ENCODE assay signal across 7 mouse cellular contexts in the genomic region with DNA sequence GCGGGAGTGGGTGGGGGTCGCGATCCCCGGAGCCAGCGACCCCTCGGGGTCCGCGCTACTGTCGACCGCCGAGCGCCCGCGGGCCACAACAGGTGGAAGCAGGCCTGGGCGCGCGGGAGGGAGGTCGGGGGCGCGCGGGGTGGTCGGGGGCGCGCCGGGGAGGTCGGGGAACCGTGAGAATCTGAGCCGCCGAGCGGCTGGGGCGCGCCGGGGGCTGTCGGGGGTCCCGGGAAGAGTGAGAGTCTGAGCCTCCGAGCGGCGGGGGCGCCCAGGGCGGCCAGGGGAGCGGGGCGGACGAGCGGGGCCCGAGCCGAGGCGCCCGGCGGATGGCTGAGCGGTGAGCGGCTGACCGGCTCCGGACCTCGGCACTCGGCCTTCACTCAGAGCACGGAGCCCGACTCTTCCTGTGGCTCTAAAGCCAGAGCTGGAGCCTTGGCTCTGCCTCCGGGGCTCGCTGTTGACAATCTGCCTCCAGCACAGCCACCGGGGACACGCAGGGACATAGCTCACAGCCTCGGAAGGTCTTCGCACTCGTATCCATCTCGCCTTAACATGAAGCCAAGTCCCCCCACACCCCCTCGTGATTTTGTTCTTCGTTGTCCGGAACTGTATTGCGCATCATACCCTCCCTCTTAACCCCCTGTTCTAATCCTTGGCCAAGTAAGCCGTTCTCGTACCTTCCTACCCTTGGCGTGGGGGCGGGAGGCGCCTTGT. TPM values are rescaled to one million over a fixed set of nuclear protein-coding genes. Genes with fewer than 3 reads are reported as not detected.
A peak's percentile ranks its signal among the peaks of the same experiment; 100 is the strongest.
DNase-seq lines count a peak whose midpoint lies in the region; ATAC-seq and TF ChIP-seq lines count a peak whose summit lies in the region.

No protein-coding gene starts in this region.

- no peaks in the 10 kb centered on the region for H3K36me3 ChIP-seq in hindbrain, embryonic 14.5 days (replicated peaks; ENCODE audit: control insufficient read depth, insufficient read depth)

- peaks cover 7% of the 10 kb centered on the region; the same call in 1 of the 2 replicates for H3K4me1 ChIP-seq in hindbrain, embryonic 14.5 days (replicated peaks; ENCODE audit: control insufficient read depth, insufficient read depth, low read length)

- ATAC-seq in hindbrain, embryonic 14.5 days (ENCODE audit: low FRiP score): peak; percentile 80
- ATAC-seq in megakaryocyte, adult 5-6 weeks (ENCODE audit: poor library complexity, severe bottlenecking): peak; percentile 43

- H3K27ac ChIP-seq in hindbrain, embryonic 14.5 days: no peak overlapping the region
- peak overlapping the region; percentile 93 for H3K27ac ChIP-seq in left cerebral cortex, adult 2 months

- H3K4me3 ChIP-seq in hindbrain, embryonic 14.5 days (replicated peaks; ENCODE audit: low read length): peak overlapping the region; percentile 78
- peak overlapping the region; percentile 89 for H3K4me3 ChIP-seq in left cerebral cortex, adult 2 months

- intact Hi-C loops in left cerebral cortex, adult 2 months (cut with DNase I): loop anchor here (2.0 kb wide), 2 partner anchors 22 to 50 kb away; no protein-coding TSS in a partner anchor

- peak overlapping the region; percentile 91 for H3K4me2 ChIP-seq in hindbrain, embryonic 14.5 days (replicated peaks)

- DNase-seq in adrenal gland, adult 2 months: peak; percentile 78
- peak; percentile 80 to 81 for DNase-seq in cerebellum, postnatal 25 days
- peak; percentile 74 to 77 for DNase-seq in frontal cortex, postnatal 36 days (ENCODE audit: low spot score in 2 of 2)
- peak; percentile 53 for DNase-seq in hindbrain, embryonic 14.5 days (ENCODE audit: low spot score)
- DNase-seq in left cerebral cortex, adult 2 months (ENCODE audit: extremely low spot score in 1 of 2, low spot score in 2 of 2): peak; percentile 70 to 71
- peak; percentile 80 for DNase-seq in right cerebral cortex, adult 18-20 months

- peak overlapping the region; percentile 60 for H3K9ac ChIP-seq in hindbrain, embryonic 14.5 days

- no peaks in the 10 kb centered on the region for H3K9me3 ChIP-seq in hindbrain, embryonic 14.5 days (ENCODE audit: control insufficient read depth, low read length)

- no peak for TF ChIP-seq CTCF in left cerebral cortex, adult 2 months (IDR thresholded peaks at IDR 0.05)

- peaks cover 46% of the 10 kb centered on the region for H3K27me3 ChIP-seq in hindbrain, embryonic 14.5 days (ENCODE audit: control insufficient read depth, insufficient read depth, low read length)

- WGBS in hindbrain, embryonic 14.5 days: 1% methylated on average over 33 of the region's 74 CpGs

RNA-seq across cellular contexts. Expression of gene Map7, which starts 1.0 kb away (rescaled TPM):
- total RNA-seq in adrenal gland, adult 2 months (2021): 10 to 100 TPM; 14.6 to 18.1 TPM
- polyA plus RNA-seq in adrenal gland, adult 2 months (2012; rRNA removed): 8.9 TPM in 2 replicates
- 7.2 and 8.7 TPM in 2 replicates for polyA plus RNA-seq in hindbrain, embryonic 14.5 days (2014; fragmentation: Nextera tagmentation; extraction: Ambion mirVana)
- total RNA-seq in left cerebral cortex, adult 2 months (2021): 100 to 1,000 TPM; 102 to 118 TPM
- total RNA-seq in megakaryocyte, adult 5-6 weeks (2015): 2.3 and 2.7 TPM in 2 replicates
- total RNA-seq in megakaryocyte, adult 5-6 weeks (2017): 3.1 and 3.8 TPM in 2 replicates

Comparison
In these comparisons a context has a peak if more than half of its experiments do, and no peak if none do; other contexts are left out.
1. RNA of gene Map7, which starts 1.0 kb away (total RNA-seq): 102 to 118 TPM in left cerebral cortex, adult 2 months; 14.6 to 18.1 TPM in adrenal gland, adult 2 months and 2.3 to 3.8 TPM in megakaryocyte, adult 5-6 weeks; every median in the first group is over 4 times any median in the second.
2. Peak in every context shown above with its lines, with median percentiles within 50 percentile points of each other: DNase-seq.